Mouse (Mus musculus) yolk sac, embryonic 10.5 days (tissue): Measurements from ENCODE around the gene Gm20696.

Experiments
- DNase-seq: peaks from one replicate; pipeline ENCODE4 v3.0.0-alpha.2; 2017; ENCODE audit warnings: low spot score

Gene Gm20696

GRCm38 (mm10) chr6:99625306-99625705, 41.3 kb downstream of the Gm20696 start:
- DNase-seq: no peak

DNA sequence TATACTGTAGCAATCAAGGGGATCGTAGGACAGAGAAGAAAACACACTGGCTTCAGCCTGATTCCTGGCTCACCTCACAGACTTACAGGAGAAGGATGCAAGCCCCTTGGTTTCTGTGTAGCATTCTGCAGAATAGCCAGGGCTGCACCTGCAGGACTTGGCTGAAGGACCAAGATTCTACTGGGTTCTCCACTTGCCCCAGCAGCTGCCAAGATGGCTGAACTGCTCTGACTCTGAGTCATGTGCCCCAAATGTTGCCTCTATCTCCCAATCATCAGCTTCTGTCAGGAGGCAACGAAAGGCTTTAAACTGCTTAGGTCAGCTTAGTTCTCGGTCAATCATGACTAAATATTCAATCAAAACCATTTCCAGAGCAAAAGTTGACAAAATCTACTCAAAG, 42.1 kb downstream of the Gm20696 start:
- DNase-seq: no peak

GRCm38 (mm10) chr6:99623641-99624040, 43.0 kb downstream of the Gm20696 start:
- no peak for DNase-seq

DNA sequence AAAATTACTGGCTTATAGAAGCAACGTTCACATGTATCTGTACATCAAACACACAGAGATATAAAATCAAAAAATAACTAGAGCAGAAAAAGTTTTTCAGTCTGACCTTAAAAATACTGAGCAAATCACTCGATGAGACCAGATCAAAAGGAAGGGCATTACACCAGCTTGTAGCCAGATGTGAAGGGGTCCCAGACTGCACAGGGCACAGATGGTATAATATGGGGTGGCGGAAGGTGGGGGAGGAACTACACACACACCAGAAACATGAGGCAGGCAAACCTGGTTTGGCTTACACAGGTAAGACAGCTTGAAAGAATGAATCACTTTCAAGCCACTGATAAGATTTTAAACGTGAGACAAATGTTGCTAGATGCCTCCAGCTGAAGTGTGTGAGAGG, 45.4 kb downstream of the Gm20696 start:
- DNase-seq: no peak

DNA sequence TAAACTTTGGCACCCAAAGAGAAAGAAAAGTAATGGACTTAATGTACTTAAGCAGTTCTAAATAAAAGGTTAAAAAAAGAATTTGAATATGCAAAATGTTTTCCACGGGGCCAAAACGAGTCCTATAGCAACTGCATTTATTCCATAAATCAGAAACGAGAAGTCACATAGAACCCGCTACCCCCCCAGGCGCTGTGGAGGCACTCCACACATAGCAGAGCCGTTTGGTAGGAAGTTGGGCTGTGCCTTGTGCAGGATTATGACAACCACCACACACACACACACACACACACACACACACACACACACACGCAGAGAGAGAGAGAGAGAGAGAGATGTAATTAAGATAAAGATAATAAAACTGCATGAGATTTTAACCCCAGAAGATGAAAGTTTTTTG, 46.1 kb downstream of the Gm20696 start:
- DNase-seq: no peak

- DNase-seq: no peak
Observed at GRCm38 (mm10) chr6:99619964-99620363, 46.6 kb downstream of the Gm20696 start.

DNA sequence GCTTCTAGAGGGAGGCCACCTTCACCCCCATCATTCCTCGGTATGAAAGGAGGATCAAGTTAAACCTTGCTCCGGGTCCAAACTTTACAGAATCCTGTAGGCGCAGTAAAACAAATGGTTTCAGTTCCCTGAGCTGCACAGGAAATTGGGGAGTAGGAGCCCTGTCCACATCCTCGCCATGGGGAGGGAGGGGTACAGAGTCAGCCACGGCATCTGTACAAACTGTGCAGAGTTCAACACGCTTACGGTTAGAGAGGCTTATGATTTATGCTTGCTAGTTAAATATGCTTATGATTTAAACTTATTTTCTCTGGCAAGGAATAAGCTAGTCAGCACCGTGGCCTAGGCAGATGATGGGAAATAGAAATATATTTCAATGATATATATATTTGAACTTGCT, 47.1 kb downstream of the Gm20696 start:
- no peak for DNase-seq

DNA sequence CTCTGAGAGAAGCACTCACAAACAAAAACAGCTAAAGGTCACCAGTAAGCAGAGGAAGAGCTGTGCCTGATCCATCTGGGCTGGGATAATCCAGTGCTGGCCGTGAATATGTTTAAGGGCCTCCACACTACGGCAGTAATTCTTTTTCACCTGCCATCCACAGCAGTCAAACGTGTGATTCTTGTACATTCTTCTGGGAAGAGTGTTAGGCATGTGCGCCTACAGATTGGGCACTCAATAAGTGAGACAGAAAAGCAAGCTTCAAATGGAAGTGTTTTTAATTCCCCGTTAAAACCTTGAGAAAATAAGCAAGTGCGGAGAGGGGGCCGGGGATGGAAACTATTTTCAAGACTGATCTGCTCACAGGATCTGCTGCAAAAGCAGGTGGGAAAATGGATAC, 48.7 kb downstream of the Gm20696 start:
- DNase-seq: no peak

GRCm38 (mm10) chr6:99617415-99617814, 49.2 kb downstream of the Gm20696 start:
- DNase-seq: no peak

DNA sequence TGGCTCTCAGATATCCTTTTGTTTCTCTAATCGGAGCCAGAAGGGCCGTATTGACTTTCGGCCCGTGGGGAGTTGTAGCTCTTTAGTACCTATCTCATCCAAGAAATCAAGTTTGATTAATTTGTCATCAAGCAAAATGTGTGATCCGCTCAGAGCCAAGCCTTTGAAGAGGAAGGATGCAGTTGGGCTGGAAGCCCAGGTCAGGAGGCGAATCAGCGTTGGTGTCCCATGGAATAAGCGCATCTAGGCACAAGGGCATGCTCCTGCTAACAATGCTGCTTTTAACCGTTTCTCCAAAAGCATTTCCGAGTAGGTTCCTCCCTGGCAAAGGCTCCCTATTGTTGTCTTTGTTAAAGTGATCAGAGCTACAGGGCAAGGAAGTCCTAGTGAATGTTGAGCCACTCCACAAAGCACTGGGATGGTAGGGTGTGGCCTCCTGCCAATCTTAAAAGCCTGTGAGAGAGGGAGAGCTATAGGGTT, 51.3 kb downstream of the Gm20696 start:
- no peak for DNase-seq

DNA sequence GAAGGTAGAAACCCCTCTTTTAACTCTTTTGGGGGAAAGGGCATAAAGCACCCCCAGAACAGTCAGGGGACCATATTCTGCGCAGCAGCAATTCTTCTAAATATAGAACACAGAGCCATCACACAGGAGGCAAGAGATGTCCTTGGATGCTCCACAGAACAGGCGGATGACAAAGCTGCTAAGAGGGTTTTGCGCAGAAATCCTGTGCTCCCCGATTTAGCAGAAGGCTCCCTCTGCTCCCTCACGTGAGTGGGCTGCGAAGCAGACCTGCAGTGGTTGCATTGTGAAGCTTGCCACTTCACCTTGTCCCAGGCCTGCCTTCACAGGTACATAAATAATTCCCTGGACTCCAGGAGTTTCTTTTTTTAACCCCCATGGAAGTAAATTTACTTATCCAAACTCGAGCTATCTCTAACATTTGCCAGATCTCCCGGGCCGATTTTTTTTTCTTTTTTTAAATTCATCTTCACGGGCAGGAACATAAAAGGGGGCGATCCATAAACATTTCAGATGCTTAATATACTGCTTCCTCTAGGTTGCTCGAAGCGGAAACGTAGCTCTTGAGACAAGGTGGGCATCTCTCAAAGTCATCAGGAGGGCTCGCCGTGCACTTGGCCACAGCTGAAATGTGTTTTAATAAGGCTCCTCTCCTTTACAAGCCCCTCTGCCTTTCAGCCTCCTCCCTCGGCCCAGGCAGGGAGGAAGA, 51.9 kb downstream of the Gm20696 start:
- DNase-seq: no peak

DNA sequence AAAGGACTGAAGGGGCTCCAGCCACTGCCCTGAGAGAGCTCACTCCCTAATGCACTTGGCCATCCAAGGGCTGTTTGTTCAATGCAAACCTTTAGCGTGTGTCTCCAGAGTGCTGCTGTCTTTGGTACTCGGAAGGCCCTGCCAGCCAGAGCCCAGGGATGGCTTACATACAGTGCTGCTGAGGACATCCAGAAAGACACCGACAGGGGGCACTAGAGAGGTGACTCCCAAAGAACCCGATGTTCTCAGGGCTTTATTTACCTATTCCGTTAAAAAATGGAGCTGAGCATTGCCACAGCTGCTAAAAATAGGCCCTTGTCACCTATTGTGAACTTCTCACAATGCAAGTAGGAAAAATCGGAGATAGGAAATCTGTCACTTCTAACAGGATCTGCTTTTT, 54.7 kb downstream of the Gm20696 start:
- no peak for DNase-seq

DNA sequence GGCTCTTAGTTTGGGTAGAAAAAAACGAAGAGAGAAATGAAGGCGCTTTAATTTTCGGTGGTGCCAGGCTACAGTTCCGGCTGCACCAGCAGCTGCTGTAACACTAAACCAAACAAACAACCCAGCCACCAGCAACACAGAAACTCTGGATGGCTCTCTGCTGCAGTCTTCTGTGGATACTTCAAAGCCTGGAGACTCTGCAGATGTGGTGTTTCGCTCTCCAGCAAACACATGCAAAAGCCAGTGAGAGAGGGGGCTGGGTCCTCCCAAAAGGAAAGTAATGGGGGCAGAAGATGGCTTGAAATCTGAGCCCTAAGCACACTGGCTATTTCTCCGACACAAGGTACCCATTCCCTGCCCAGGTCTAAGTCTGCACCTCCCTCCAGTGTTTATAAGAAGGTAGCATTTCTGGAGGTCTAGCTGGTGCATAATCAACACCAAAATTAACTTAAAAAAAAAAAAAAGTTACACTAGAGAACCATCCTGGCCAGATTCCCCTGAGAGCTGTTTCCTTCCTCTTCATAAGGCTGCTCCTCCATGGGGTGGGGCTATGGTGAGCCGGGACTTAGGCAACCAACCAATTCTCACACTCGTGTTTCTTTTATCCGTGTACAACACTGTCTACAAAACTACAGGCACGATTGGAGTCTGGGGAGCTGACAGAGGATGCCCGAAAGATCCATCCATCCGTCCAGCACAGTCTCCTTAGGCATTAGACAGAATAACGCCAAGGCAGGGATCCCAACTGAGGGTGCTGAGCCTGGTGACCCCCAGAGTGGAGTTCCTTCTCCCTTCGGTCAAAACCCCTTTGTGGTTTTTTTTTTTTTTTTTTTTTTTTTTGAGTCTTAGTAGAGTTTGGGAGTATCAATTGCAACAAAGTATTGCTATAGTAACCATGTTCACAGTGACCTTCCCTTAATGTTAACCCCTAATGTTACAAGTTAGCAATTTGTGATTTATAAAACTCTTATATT, 55.9 kb downstream of the Gm20696 start:
- no peak for DNase-seq

DNA sequence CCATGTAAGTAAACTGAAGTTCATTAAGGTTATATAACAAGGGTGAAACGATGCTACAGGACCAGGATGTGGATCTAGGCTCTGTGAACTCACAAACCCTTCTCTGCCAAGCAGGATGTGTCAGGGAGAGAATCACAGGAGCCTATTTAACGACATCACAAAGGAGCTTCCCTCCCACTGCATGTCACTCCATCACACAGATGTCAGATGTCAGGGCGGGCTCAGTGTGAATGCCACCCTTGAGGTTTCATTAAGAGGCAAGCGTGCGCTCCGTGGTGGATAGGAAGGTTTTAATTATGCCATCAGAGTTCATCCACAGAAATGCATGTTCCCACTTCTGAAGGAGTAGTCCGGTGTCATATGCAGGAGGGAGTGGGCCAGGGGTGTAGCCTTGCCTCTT, 60.5 kb downstream of the Gm20696 start:
- no peak for DNase-seq

DNA sequence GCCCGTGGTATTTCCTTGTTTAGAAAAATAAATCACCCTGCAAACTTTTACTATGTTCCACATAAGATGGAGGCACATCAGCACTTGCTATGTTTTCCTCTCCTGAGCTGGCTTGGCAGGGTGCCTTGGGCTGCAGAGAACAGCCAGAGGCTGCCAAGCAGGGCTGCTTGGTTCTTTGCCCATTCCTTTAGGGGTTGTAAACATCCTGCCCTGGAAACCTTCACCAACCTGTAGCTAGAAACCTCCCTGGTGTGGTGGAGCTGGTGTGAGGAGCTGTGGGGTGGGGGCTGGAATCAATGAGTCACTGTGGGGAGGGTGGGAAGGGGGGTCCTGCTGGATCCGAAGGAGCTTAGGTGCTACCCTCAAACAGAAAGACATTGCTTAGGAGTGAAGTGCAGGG, 61.8 kb downstream of the Gm20696 start:
- no peak for DNase-seq

DNA sequence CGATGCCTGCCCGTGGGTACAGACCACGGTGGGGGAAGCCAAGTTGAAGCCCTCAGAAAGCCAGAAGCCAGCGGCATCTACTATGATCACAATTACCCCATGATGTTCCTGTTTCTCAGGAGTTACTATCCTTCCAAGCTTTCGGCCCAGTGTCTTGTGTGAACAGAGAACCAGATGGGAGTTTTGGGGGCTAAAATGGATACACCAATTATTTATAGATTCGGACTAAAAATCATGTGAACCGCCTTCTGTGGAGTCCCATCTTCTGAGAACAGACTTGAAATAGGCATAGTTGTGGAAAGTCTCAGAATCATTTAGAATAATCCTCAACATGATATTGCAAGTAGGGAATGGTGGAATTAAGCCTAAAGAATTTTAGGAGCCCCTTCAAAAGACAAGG, 64.2 kb downstream of the Gm20696 start:
- DNase-seq: no peak

DNA sequence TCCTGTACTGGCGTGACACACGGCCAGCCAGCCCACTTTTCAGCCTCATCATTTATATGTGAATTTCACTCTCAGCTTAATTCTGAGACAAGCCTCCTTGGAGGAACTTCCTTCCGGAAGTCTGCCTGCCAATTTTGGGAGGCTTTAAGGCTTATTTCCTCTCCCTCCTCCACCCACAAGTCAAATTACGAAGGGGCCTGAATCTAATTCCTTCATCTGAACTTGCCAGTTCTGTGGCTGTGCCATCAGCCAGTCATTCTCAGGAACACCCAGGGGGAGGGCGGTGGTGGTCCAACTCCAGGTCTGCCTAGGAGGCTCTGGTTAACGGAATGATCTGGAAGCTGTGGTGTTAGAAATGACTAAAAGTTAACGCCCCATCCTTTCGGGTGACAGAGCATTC, 65.7 kb downstream of the Gm20696 start:
- DNase-seq: no peak

DNA sequence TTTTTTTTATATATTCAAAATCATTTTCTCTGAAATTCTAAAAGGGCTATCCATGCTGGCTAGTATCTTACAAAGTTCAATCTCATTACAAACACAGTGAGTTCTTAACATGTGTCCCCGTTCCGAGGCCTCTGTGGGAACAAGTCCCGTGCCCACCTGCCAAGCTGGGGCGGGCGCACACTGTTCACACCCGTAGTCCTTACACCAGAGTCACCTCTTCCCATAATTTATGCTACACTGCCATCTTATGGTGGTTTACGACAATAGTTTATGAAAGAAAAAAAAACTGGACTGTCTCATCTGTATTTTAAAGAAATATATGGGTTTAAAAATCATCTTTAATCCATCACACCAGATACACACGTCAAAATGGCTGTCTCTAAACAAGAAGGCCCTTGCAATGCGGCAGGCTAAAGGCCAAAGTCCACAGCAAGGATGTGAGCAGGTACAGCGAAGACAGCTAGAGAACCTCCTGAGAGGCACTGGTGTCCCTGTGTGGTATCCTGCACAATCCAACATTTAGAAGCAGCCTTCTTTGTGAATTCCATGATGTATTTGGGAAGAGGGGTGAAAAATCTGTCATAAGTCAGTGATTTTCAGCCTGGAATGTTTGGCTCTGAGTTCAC, 66.3 kb downstream of the Gm20696 start:
- DNase-seq: no peak

DNA sequence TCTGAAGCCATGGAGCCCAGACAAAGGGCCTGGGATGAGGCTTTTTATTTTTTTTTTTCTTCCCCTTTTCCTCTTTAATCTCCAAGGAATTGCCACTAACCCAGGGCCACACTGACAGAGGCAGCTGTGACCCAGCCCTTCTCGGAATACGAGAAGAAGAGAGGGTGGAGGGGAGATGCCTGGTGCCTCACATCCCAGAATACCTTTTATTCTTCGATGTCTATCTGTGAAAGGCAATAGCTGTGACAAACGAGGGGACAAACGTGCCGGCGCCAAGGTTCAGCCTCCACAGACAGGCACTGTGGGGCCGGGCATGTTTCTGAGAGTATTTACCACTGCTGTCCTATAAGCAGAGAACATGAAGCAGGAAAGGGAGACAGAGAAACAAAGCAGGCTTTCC, 66.9 kb downstream of the Gm20696 start:
- no peak for DNase-seq

DNA sequence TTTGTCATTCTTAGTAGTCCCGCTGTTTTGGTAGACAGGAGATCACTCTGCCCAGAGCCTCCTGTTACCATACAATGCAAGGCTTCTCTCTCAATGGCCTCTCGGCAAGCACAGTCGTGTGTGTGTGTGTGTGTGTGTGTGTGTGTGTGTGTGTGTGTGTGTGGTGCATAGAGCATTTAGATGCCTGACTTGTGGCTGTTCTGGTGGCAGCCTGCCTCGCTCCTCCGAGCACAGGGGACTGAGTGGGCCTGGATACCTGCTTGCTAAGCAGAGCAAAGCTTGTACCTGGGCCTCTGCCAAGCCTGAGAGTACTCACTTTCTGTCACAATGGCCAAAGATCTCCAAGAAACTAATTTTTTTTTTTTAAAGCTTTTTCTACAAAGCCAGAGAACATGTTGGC, 67.4 kb downstream of the Gm20696 start:
- DNase-seq: no peak

DNA sequence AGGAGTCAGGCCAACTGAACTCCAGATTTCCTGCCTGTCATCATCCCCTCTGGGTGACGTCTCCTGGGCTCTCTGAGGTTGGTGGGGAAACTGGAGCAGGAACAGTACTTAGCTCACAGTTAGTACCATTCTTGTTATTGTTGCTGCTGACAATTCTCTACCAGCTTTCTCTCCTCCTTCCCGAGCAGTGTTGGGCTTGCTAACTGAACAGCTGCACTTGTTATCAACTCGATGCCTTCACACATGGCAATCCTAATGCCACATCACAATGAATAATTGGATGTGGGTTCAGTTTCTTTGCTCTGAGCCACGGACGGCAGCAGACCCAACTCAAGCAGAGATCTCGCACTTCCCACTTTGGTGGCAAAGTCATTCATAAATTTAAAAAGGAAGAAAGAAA, 89.6 kb downstream of the Gm20696 start:
- no peak for DNase-seq

DNA sequence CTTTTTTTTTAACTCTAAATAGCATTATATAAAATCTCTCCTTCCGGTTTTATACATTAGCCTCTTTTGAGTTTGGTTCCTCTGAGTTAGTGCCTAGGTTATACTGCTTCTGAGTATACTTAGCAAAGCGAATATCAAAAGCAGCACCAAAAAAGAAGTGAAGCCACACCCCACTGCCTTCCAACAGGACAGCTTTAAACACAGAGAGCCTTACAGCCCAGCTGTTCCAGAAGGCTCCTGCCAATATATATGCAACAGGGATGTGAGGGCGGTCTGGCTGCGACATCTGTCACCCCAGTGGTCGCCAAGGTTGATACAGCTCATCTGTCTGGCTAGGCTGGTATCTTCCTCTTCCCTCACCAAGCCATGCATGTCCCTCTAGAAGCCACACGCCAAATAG, 91.0 kb downstream of the Gm20696 start:
- DNase-seq: no peak

- DNase-seq: no peak
Observed at GRCm38 (mm10) chr6:99573343-99573742, 93.3 kb downstream of the Gm20696 start.
